In the genomic region with DNA sequence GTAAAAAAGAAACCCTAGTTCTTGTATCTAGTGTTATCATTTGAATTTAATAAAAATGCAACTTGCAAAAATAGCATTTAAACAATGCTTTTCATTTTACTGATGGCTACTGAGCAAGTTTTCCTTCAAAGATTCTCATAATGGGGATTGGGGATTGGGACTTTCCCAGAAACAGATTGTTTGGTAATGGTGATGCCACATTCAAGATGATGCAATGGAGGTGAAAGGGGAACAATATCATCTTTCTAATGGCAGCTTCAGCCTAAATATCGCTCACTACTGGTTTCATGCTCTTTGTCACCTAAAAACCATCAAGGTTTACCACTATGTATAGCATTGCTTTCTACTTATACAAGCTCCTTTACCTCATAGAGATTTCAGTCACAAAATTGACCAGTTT, we compare ENCODE assay signal across 26 mouse cellular contexts.
"Had no signal": no experiment of that assay in that cellular context is flagged by ENCODE, and none has a peak within 500 bp of the region (broad histone marks: within the 10 kb centered on the region; RNA-seq: fewer than 3 reads in every experiment).

No protein-coding gene starts in this region.

- H3K4me2 ChIP-seq: embryonic facial prominence, embryonic 12.5 days; embryonic facial prominence, embryonic 13.5 days; embryonic facial prominence, embryonic 15.5 days; forebrain, embryonic 12.5 days; forebrain, embryonic 13.5 days; forebrain, embryonic 15.5 days had no signal

- ATAC-seq: forebrain, embryonic 13.5 days; forebrain, embryonic 14.5 days; forebrain, embryonic 15.5 days; forebrain, postnatal 0 days had no signal

- H3K4me1 ChIP-seq: embryonic facial prominence, embryonic 10.5 days; embryonic facial prominence, embryonic 12.5 days; embryonic facial prominence, embryonic 13.5 days; forebrain, embryonic 10.5 days; forebrain, embryonic 12.5 days; forebrain, embryonic 13.5 days had no signal

- H3K4me3 ChIP-seq: embryonic facial prominence, embryonic 10.5 days; embryonic facial prominence, embryonic 12.5 days; embryonic facial prominence, embryonic 13.5 days; embryonic facial prominence, embryonic 15.5 days; erythroblast, embryonic 14.5 days; forebrain, embryonic 10.5 days; forebrain, embryonic 12.5 days; forebrain, embryonic 13.5 days; forebrain, embryonic 15.5 days; gastrocnemius, adult 2 months; heart, adult 2 months had no signal

- H3K9me3 ChIP-seq: embryonic facial prominence, embryonic 10.5 days; embryonic facial prominence, embryonic 12.5 days; embryonic facial prominence, embryonic 13.5 days; embryonic facial prominence, embryonic 15.5 days; forebrain, embryonic 10.5 days; forebrain, embryonic 12.5 days; forebrain, embryonic 13.5 days; forebrain, embryonic 15.5 days had no signal

- DNase-seq: cerebellum, adult 9-10 months; cerebellum, adult 9-11 months; cerebellum, postnatal 10 days; cerebellum, postnatal 14 days; cerebellum, postnatal 25 days; cerebellum, postnatal 36 days; embryo, embryonic 11 days; forebrain, postnatal 0 days; gastrocnemius, adult 2 months; gastrocnemius, postnatal 10 days; gastrocnemius, postnatal 14 days; gastrocnemius, postnatal 25 days; gastrocnemius, postnatal 36 days; heart, adult 11 months; heart, adult 18-20 months; heart, adult 2 months had no signal

- H3K9ac ChIP-seq: embryonic facial prominence, embryonic 12.5 days; embryonic facial prominence, embryonic 13.5 days; embryonic facial prominence, embryonic 15.5 days; forebrain, embryonic 12.5 days; forebrain, embryonic 13.5 days; forebrain, embryonic 15.5 days; forebrain, postnatal 0 days had no signal

- H3K27me3 ChIP-seq: embryonic facial prominence, embryonic 12.5 days; embryonic facial prominence, embryonic 13.5 days; embryonic facial prominence, embryonic 15.5 days; forebrain, embryonic 12.5 days; forebrain, embryonic 13.5 days; forebrain, embryonic 15.5 days had no signal

- H3K36me3 ChIP-seq: embryonic facial prominence, embryonic 10.5 days; embryonic facial prominence, embryonic 12.5 days; embryonic facial prominence, embryonic 13.5 days; embryonic facial prominence, embryonic 15.5 days; forebrain, embryonic 10.5 days; forebrain, embryonic 12.5 days; forebrain, embryonic 15.5 days had no signal

- H3K27ac ChIP-seq: embryonic facial prominence, embryonic 10.5 days; embryonic facial prominence, embryonic 12.5 days; embryonic facial prominence, embryonic 13.5 days; embryonic facial prominence, embryonic 15.5 days; forebrain, embryonic 10.5 days; forebrain, embryonic 12.5 days; forebrain, embryonic 13.5 days; forebrain, embryonic 15.5 days; gastrocnemius, adult 2 months; heart, adult 2 months had no signal
